In genomic region chr13:58465206-58466104, GRCm38 (mm10) we compare ENCODE assay signal across 11 mouse cellular contexts.
DNase-seq lines count a peak whose midpoint lies in the region; ATAC-seq and TF ChIP-seq lines count a peak whose summit lies in the region.
"Had no signal": no experiment of that assay in that cellular context is flagged by ENCODE, and none has a peak within 500 bp of the region (broad histone marks: within the 10 kb centered on the region; RNA-seq: fewer than 3 reads in every experiment).

No protein-coding gene starts in this region.

- DNase-seq in left cerebral cortex, adult 18-20 months (ENCODE audit: low spot score in 2 of 2) = peak; percentile 6 to 16
- DNase-seq in left cerebral cortex, adult 11 months (ENCODE audit: low spot score) = no peak
- DNase-seq in brain, adult 2 months (ENCODE audit: low read depth, low spot score) = peak; percentile 75
- DNase-seq in midbrain, postnatal 0 days (ENCODE audit: low spot score) = peak; percentile 64
- no peak for DNase-seq in cerebellum, postnatal 10 days
- DNase-seq in adrenal gland, adult (ENCODE audit: inconsistent age in 2 of 2, low spot score in 1 of 2) = no peak
- DNase-seq: kidney, adult 2 months; liver, embryonic 13.5 days; thymus, postnatal 25 days had no signal

- TF ChIP-seq CTCF in midbrain, postnatal 0 days (IDR thresholded peaks at IDR 0.05) = no peak

- no peaks in the 10 kb centered on the region for H3K36me3 ChIP-seq in forebrain, embryonic 16.5 days (ENCODE audit: control insufficient read depth, insufficient read depth)
- no peaks in the 10 kb centered on the region for H3K36me3 ChIP-seq in midbrain, postnatal 0 days (ENCODE audit: insufficient read depth, low read length)
- H3K36me3 ChIP-seq: liver, embryonic 13.5 days had no signal

- H3K4me2 ChIP-seq in forebrain, embryonic 16.5 days (ENCODE audit: low read length) = no peak overlapping the region
- H3K4me2 ChIP-seq in midbrain, postnatal 0 days (ENCODE audit: low read depth, low read length, poor library complexity, severe bottlenecking) = no peak overlapping the region
- H3K4me2 ChIP-seq: liver, embryonic 13.5 days had no signal

- no peak overlapping the region for H3K9ac ChIP-seq in forebrain, embryonic 16.5 days (replicated peaks; ENCODE audit: low read depth, low read length)
- no peak overlapping the region for H3K9ac ChIP-seq in midbrain, postnatal 0 days (replicated peaks; ENCODE audit: low read length, poor library complexity, severe bottlenecking)
- H3K9ac ChIP-seq: liver, embryonic 13.5 days had no signal

- H3K4me3 ChIP-seq in forebrain, embryonic 16.5 days (replicated peaks; ENCODE audit: low read length) = no peak overlapping the region
- no peak overlapping the region for H3K4me3 ChIP-seq in midbrain, postnatal 0 days (ENCODE audit: low read depth, low read length)
- H3K4me3 ChIP-seq: liver, embryonic 13.5 days had no signal

- H3K27ac ChIP-seq in forebrain, embryonic 16.5 days (ENCODE audit: low read length) = no peak overlapping the region
- H3K27ac ChIP-seq in midbrain, postnatal 0 days (ENCODE audit: low read depth, low read length) = peak overlapping the region; percentile 52; the same call in 1 of the 2 replicates
- H3K27ac ChIP-seq: liver, embryonic 13.5 days; macrophage had no signal

- H3K9me3 ChIP-seq in forebrain, embryonic 16.5 days (ENCODE audit: control insufficient read depth, low read length) = peaks cover 4% of the 10 kb centered on the region; the same call in 1 of the 2 replicates
- no peaks in the 10 kb centered on the region for H3K9me3 ChIP-seq in midbrain, postnatal 0 days (ENCODE audit: low read length)
- H3K9me3 ChIP-seq: liver, embryonic 13.5 days had no signal

- 52% methylated on average over 13 of the region's 13 CpGs for WGBS in forebrain, embryonic 16.5 days
- WGBS in midbrain, postnatal 0 days = 58% methylated on average over 13 of the region's 13 CpGs

- ATAC-seq in forebrain, embryonic 16.5 days = peak; percentile 81
- ATAC-seq in midbrain, postnatal 0 days (ENCODE audit: low FRiP score) = no peak

- peaks cover 4% of the 10 kb centered on the region; the same call in 1 of the 2 replicates for H3K4me1 ChIP-seq in forebrain, embryonic 16.5 days (replicated peaks; ENCODE audit: control insufficient read depth, insufficient read depth, low read length)
- no peaks in the 10 kb centered on the region for H3K4me1 ChIP-seq in midbrain, postnatal 0 days (ENCODE audit: insufficient read depth, low read length)

- no peaks in the 10 kb centered on the region for H3K27me3 ChIP-seq in forebrain, embryonic 16.5 days (replicated peaks; ENCODE audit: control insufficient read depth, insufficient read depth, low read length)
- no peaks in the 10 kb centered on the region for H3K27me3 ChIP-seq in midbrain, postnatal 0 days (ENCODE audit: insufficient read depth, low read length)

Comparison
In these comparisons a context has a peak if more than half of its experiments do, and no peak if none do; other contexts are left out.
1. DNase-seq: peak in left cerebral cortex, adult 18-20 months (2 of 2), brain, adult 2 months (single experiment) and midbrain, postnatal 0 days (single experiment); none in left cerebral cortex, adult 11 months (single experiment), cerebellum, postnatal 10 days (0 of 2) and adrenal gland, adult (0 of 2).